Mouse (Mus musculus): ENCODE results near the gene Nars2. TPM values are rescaled to one million over a fixed set of nuclear protein-coding genes. Genes with fewer than 3 reads are reported as not detected.
A peak's percentile ranks its signal among the peaks of the same experiment; 100 is the strongest.

The Nars2 gene
- 11.8 TPM for polyA plus RNA-seq (2021)

- DNase-seq (ENCODE audit: low read depth, low spot score) (peak; percentile 80), ATAC-seq (peak; percentile 96)
- POLR2A ChIA-PET = interaction anchor here (0.6 to 1.1 kb wide), 2 partner anchors 9 to 1123 kb away, joined by 3 read pairs; no protein-coding TSS in a partner anchor
- CTCF ChIA-PET = interaction anchor here (0.8 to 1.0 kb wide), 2 partner anchors 346 to 396 kb away, joined by 3 read pairs; no protein-coding TSS in a partner anchor
- TF ChIP-seq CTCF (IDR thresholded peaks at IDR 0.05) = no peak
- H3K27me3 ChIP-seq = peaks cover 3% of the 10 kb centered on the region
- in situ Hi-C loops (cut with MboI; ENCODE audit: low pct_unique_long_range_greater_than_20kb) = no loop called here
These were observed at the start of gene Nars2 for GRCm38 (mm10) chr7:96951281-96952051. TSS of gene Nars2 (plus strand) at chr7:96951505.

- ATAC-seq (no peak), DNase-seq (ENCODE audit: low read depth, low spot score) (no peak)
- H3K27me3 ChIP-seq = no peaks in the 10 kb centered on the region
- ChIA-PET CTCF (interaction anchor here (1.9 kb wide), 1 partner anchor 12 kb away, joined by 5 read pairs; no protein-coding TSS in a partner anchor), POLR2A (no interaction called here)
- in situ Hi-C loops (cut with MboI; ENCODE audit: low pct_unique_long_range_greater_than_20kb) = loop anchor here (25.0 kb wide), 1 partner anchor 115 kb away; no protein-coding TSS in a partner anchor
- no peak for TF ChIP-seq CTCF (IDR thresholded peaks at IDR 0.05)
These were observed 49.1 kb upstream of the Nars2 start for GRCm38 (mm10) chr7:96902183-96902582.

GRCm38 (mm10) chr7:96903088-96903985 lies 48.0 kb upstream of the Nars2 start:
- TF ChIP-seq CTCF (IDR thresholded peaks at IDR 0.05) = no peak
- in situ Hi-C loops (cut with MboI; ENCODE audit: low pct_unique_long_range_greater_than_20kb) = loop anchor here (25.0 kb wide), 1 partner anchor 116 kb away; no protein-coding TSS in a partner anchor
- DNase-seq (ENCODE audit: low read depth, low spot score) (peak; percentile 25), ATAC-seq (peak; percentile 54)
- POLR2A ChIA-PET = no interaction called here
- H3K27me3 ChIP-seq = no peaks in the 10 kb centered on the region
- CTCF ChIA-PET = interaction anchor here (1.9 kb wide), 1 partner anchor 10 kb away, joined by 5 read pairs; no protein-coding TSS in a partner anchor

- no peak for ATAC-seq
- no peak for TF ChIP-seq CTCF (IDR thresholded peaks at IDR 0.05)
- ChIA-PET CTCF (interaction anchor here (1.1 to 1.2 kb wide), 2 partner anchors 385 to 753 kb away, joined by 3 to 4 read pairs; no protein-coding TSS in a partner anchor), POLR2A (no interaction called here)
- in situ Hi-C loops (cut with MboI; ENCODE audit: low pct_unique_long_range_greater_than_20kb) = loop anchor here (25.0 kb wide), 1 partner anchor 117 kb away; no protein-coding TSS in a partner anchor
- no peak for DNase-seq (ENCODE audit: low read depth, low spot score)
- H3K27me3 ChIP-seq = no peaks in the 10 kb centered on the region
These were observed 46.9 kb upstream of the Nars2 start for GRCm38 (mm10) chr7:96904442-96904841.

- TF ChIP-seq CTCF (IDR thresholded peaks at IDR 0.05) = no peak
- ChIA-PET CTCF (interaction anchor here (1.1 to 1.2 kb wide), 3 partner anchors 9 to 753 kb away, joined by 3 to 5 read pairs (median 4); no protein-coding TSS in a partner anchor), POLR2A (no interaction called here)
- in situ Hi-C loops (cut with MboI; ENCODE audit: low pct_unique_long_range_greater_than_20kb) = loop anchor here (25.0 kb wide), 1 partner anchor 118 kb away; no protein-coding TSS in a partner anchor
- no peaks in the 10 kb centered on the region for H3K27me3 ChIP-seq
- no peak for ATAC-seq
- DNase-seq (ENCODE audit: low read depth, low spot score) = no peak
These were observed 46.4 kb upstream of the Nars2 start for GRCm38 (mm10) chr7:96904936-96905335.

GRCm38 (mm10) chr7:96905422-96905821 lies 45.9 kb upstream of the Nars2 start:
- POLR2A ChIA-PET = no interaction called here

GRCm38 (mm10) chr7:96906216-96906615 lies 45.1 kb upstream of the Nars2 start:
- CTCF ChIA-PET = interaction anchor here (1.2 kb wide), 1 partner anchor 8 kb away, joined by 5 read pairs; no protein-coding TSS in a partner anchor
- TF ChIP-seq CTCF (IDR thresholded peaks at IDR 0.05) = no peak
- ATAC-seq (no peak), DNase-seq (ENCODE audit: low read depth, low spot score) (no peak)
- no peaks in the 10 kb centered on the region for H3K27me3 ChIP-seq
- POLR2A ChIA-PET = no interaction called here
- in situ Hi-C loops (cut with MboI; ENCODE audit: low pct_unique_long_range_greater_than_20kb) = loop anchor here (25.0 kb wide), 1 partner anchor 119 kb away; no protein-coding TSS in a partner anchor

More at GRCm38 (mm10) chr7:96905422-96905821, 45.9 kb upstream of the Nars2 start:
- DNase-seq (ENCODE audit: low read depth, low spot score) (no peak), ATAC-seq (no peak)
- no peaks in the 10 kb centered on the region for H3K27me3 ChIP-seq
- TF ChIP-seq CTCF (IDR thresholded peaks at IDR 0.05) = no peak
- CTCF ChIA-PET = interaction anchor here (1.1 to 1.2 kb wide), 3 partner anchors 8 to 754 kb away, joined by 3 to 5 read pairs (median 4); no protein-coding TSS in a partner anchor
- in situ Hi-C loops (cut with MboI; ENCODE audit: low pct_unique_long_range_greater_than_20kb) = loop anchor here (25.0 kb wide), 1 partner anchor 118 kb away; no protein-coding TSS in a partner anchor

- POLR2A ChIA-PET = no interaction called here
- ATAC-seq = no peak
- no peak for TF ChIP-seq CTCF (IDR thresholded peaks at IDR 0.05)
- in situ Hi-C loops (cut with MboI; ENCODE audit: low pct_unique_long_range_greater_than_20kb) = loop anchor here (25.0 kb wide), 1 partner anchor 121 kb away; no protein-coding TSS in a partner anchor
- H3K27me3 ChIP-seq = no peaks in the 10 kb centered on the region
- DNase-seq (ENCODE audit: low read depth, low spot score) = no peak
- CTCF ChIA-PET = interaction anchor here (1.4 to 1.6 kb wide), 2 partner anchors 19 to 129 kb away, joined by 4 read pairs; no protein-coding TSS in a partner anchor
These were observed 43.2 kb upstream of the Nars2 start for GRCm38 (mm10) chr7:96907971-96908680.

GRCm38 (mm10) chr7:96909856-96910255 lies 41.4 kb upstream of the Nars2 start:
- no peak for DNase-seq (ENCODE audit: low read depth, low spot score)
- no peak for ATAC-seq
- ChIA-PET CTCF (interaction anchor here (0.8 to 1.6 kb wide), 2 partner anchors 20 to 390 kb away, joined by 4 read pairs; no protein-coding TSS in a partner anchor), POLR2A (interaction anchor here (0.6 kb wide), 1 partner anchor 60 kb away, joined by 3 read pairs; no protein-coding TSS in a partner anchor)
- TF ChIP-seq CTCF (IDR thresholded peaks at IDR 0.05) = no peak
- in situ Hi-C loops (cut with MboI; ENCODE audit: low pct_unique_long_range_greater_than_20kb) = loop anchor here (5.0 to 25.0 kb wide), 4 partner anchors 123 to 1045 kb away; no protein-coding TSS in a partner anchor
- H3K27me3 ChIP-seq = no peaks in the 10 kb centered on the region

Measured in Patski (cell line).